Mouse (Mus musculus) cerebellum, adult 9-10 months (tissue): ENCODE measurements around the gene 4931406C07Rik.

Source experiments
- DNase-seq: peaks from one replicate; pipeline ENCODE4 v3.0.0; 2022

4931406C07Rik gene

GRCm38 (mm10) chr9:15237516-15238296 is 68.5 kb downstream of the 4931406C07Rik start:
- DNase-seq: no peak

- no peak for DNase-seq
Observed at GRCm38 (mm10) chr9:15235986-15236385, 70.3 kb downstream of the 4931406C07Rik start.

GRCm38 (mm10) chr9:15233604-15234003 is 72.6 kb downstream of the 4931406C07Rik start:
- DNase-seq: no peak
